Mouse (Mus musculus) olfactory bulb, adult 2 months (tissue): ENCODE data around the gene Smdt1.

ENCODE experiments used
- CTCF ChIP-seq: fragments of 200-500 bp; IDR thresholded peaks from 2 replicates; pipeline ENCODE4 v1.5.1; 2012; ENCODE audit warnings: low read depth, mild to moderate bottlenecking, low read length, moderate library complexity; ENCODE audit not compliant: insufficient read depth
- POLR2A ChIP-seq: fragments of 200-500 bp; IDR thresholded peaks from 2 replicates; pipeline ENCODE4 v1.6.1; 2012; ENCODE audit warnings: mild to moderate bottlenecking, low read depth, low read length, moderate library complexity; ENCODE audit not compliant: insufficient read depth

GRCm38 (mm10) chr15:82354126-82354945, 15.6 kb downstream of the Smdt1 start, which contains the start of gene Ndufa6:
- peak; percentile 97 for TF ChIP-seq POLR2A
- peak; percentile 86 for TF ChIP-seq CTCF
